Mouse (Mus musculus) right cerebral cortex, postnatal 4 days (tissue): ENCODE data around the gene Pcnx.

ENCODE experiments used
- DNase-seq: peaks from one replicate; pipeline ENCODE4 v3.0.0-alpha.2; 2022

Gene Pcnx

GRCm38 (mm10) chr12:81856696-81857095, 3.1 kb upstream of the Pcnx start:
- DNase-seq, result no peak

- no peak for DNase-seq
Measured at GRCm38 (mm10) chr12:81857251-81857650, 2.6 kb upstream of the Pcnx start.

GRCm38 (mm10) chr12:81857978-81858569, 1.7 kb upstream of the Pcnx start:
- peak; percentile 35 for DNase-seq

- DNase-seq, result peak; percentile 55
Measured at GRCm38 (mm10) chr12:81860308-81861181, 722 bp downstream of the Pcnx start.

GRCm38 (mm10) chr12:81861199-81862085, 1.6 kb downstream of the Pcnx start:
- DNase-seq, result no peak

GRCm38 (mm10) chr12:81862351-81862802, 2.6 kb downstream of the Pcnx start:
- no peak for DNase-seq

- DNase-seq, result no peak
Measured at GRCm38 (mm10) chr12:81863949-81864348, 4.1 kb downstream of the Pcnx start.

GRCm38 (mm10) chr12:81865183-81865582, 5.4 kb downstream of the Pcnx start:
- no peak for DNase-seq

GRCm38 (mm10) chr12:81867316-81867715, 7.5 kb downstream of the Pcnx start:
- no peak for DNase-seq

- no peak for DNase-seq
Measured at GRCm38 (mm10) chr12:81869205-81869940, 9.6 kb downstream of the Pcnx start.

- no peak for DNase-seq
Measured at GRCm38 (mm10) chr12:81873345-81873744, 13.5 kb downstream of the Pcnx start.

GRCm38 (mm10) chr12:81880161-81880560, 20.3 kb downstream of the Pcnx start:
- DNase-seq, result no peak

- no peak for DNase-seq
Measured at GRCm38 (mm10) chr12:81883255-81884106, 23.7 kb downstream of the Pcnx start.

- no peak for DNase-seq
Measured at GRCm38 (mm10) chr12:81884107-81884398, 24.2 kb downstream of the Pcnx start.

GRCm38 (mm10) chr12:81884983-81885382, 25.2 kb downstream of the Pcnx start:
- no peak for DNase-seq

- no peak for DNase-seq
Measured at GRCm38 (mm10) chr12:81885982-81886381, 26.2 kb downstream of the Pcnx start.

- no peak for DNase-seq
Measured at GRCm38 (mm10) chr12:81888954-81889353, 29.1 kb downstream of the Pcnx start.

- DNase-seq, result no peak
Measured at GRCm38 (mm10) chr12:81891946-81892345, 32.1 kb downstream of the Pcnx start.

- DNase-seq, result no peak
Measured at GRCm38 (mm10) chr12:81894311-81894710, 34.5 kb downstream of the Pcnx start.

- no peak for DNase-seq
Measured at GRCm38 (mm10) chr12:81895986-81896385, 36.2 kb downstream of the Pcnx start.

GRCm38 (mm10) chr12:81904456-81904855, 44.6 kb downstream of the Pcnx start:
- no peak for DNase-seq

GRCm38 (mm10) chr12:81905865-81906264, 46.0 kb downstream of the Pcnx start:
- DNase-seq, result no peak
